Mouse (Mus musculus): ENCODE data around the gene Matk. TPM values are rescaled to one million over a fixed set of nuclear protein-coding genes. Genes with fewer than 3 reads are reported as not detected.

Gene Matk
- total and polyA plus RNA-seq, 2 experiments: 0.43 to 0.65 TPM

DNA sequence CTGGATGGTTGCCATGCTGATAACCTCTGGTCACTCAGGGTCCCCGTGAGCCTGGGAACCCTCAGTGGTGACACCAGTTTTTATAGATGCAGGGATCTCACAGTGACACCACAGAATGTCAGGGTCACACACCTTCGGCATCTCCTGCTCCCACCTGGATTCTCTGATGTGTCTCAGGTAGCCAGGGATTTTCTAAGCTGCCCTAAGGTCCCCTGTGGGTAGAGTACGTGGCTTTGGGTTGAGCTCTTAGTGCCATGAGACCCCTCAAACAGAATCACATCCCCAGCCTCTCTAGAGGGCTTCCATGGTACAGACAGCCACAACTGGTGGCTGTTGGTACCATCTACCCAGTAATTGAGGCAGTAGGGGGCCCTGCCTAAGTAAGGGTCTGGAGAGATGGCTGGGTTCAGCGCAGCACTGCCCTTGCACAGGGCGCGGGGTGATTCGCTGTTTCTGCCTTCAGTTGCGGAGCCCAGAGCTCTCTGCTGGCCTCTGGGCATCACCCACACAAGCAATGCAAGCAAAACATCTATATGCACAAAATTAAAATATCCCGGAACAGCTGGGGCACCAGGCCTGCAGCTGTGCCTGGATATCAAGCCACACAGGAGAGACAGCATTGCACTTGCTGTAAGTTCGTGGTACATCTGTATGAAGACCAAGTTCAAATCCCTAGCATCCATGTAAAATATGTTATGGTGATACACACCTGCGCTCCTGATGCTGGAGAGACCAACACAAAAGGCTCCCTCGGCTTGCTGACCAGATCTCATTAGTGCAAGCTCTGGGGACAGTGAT lies 16.1 kb upstream of the Matk start:
- Histone ChIP-seq H3K27ac (replicated peaks; ENCODE audit: insufficient read depth, low read depth, low read length) (no peak overlapping the region), H3K4me3 (ENCODE audit: insufficient read depth, low read depth, low read length) (no peak overlapping the region), H3K27me3 (ENCODE audit: control insufficient read depth, insufficient read depth, low read length) (0 out of 2 replicates have a peak, but pooled peaks cover 9% of the 10 kb centered on the region), H3K4me1 (ENCODE audit: control insufficient read depth, insufficient read depth, low read length) (peaks cover 13% of the 10 kb centered on the region), H3K36me3 (ENCODE audit: control insufficient read depth, insufficient read depth, low read length) (no peaks in the 10 kb centered on the region), H3K79me2 (ENCODE audit: control insufficient read depth, insufficient read depth, low read length) (no peaks in the 10 kb centered on the region), H3K9ac (ENCODE audit: low read depth, low read length) (no peak overlapping the region)
- DNase-seq (ENCODE audit: extremely low read depth, low read depth, low spot score): no peak
- 86% methylated on average over 12 of the region's 12 CpGs for WGBS
- TF ChIP-seq POLR2A (IDR thresholded peaks at IDR 0.05; ENCODE audit: extremely low read depth, insufficient read depth, low read length) (no peak), CTCF (IDR thresholded peaks at IDR 0.05; ENCODE audit: low read depth, low read length) (no peak)

DNA sequence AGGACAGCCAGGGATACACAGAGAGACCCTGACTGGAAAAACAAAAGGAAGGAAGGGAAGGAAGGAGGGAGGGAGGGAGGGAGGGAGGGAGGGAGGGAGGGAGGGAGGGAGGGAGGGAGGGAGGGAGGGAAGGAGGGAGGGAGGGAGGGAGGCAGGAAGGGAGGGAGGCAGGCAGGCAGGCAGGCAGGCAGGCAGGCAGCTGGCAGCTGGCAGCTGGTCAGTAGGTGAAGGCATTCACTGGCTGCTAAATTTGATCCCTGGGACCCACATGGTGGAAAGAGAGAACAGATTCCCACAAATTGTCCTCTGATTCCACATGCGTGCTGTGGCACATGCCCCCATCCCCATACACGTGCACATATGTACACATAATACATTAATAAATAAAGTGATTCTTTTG lies 14.1 kb upstream of the Matk start:
- no peak overlapping the region for H3K9ac ChIP-seq (ENCODE audit: low read depth, low read length)
- no peak for TF ChIP-seq CTCF (IDR thresholded peaks at IDR 0.05; ENCODE audit: low read depth, low read length)
- no peak for TF ChIP-seq POLR2A (IDR thresholded peaks at IDR 0.05; ENCODE audit: extremely low read depth, insufficient read depth, low read length)
- peaks cover 11% of the 10 kb centered on the region for H3K4me1 ChIP-seq (ENCODE audit: control insufficient read depth, insufficient read depth, low read length)
- no peaks in the 10 kb centered on the region for H3K79me2 ChIP-seq (ENCODE audit: control insufficient read depth, insufficient read depth, low read length)
- no peak overlapping the region for H3K27ac ChIP-seq (replicated peaks; ENCODE audit: insufficient read depth, low read depth, low read length)
- 98% methylated on average over 2 of the region's 2 CpGs for WGBS
- no peak for DNase-seq (ENCODE audit: extremely low read depth, low read depth, low spot score)
- H3K4me3 ChIP-seq (ENCODE audit: insufficient read depth, low read depth, low read length): no peak overlapping the region
- H3K27me3 ChIP-seq (ENCODE audit: control insufficient read depth, insufficient read depth, low read length): 0 out of 2 replicates have a peak, but pooled peaks cover 9% of the 10 kb centered on the region
- H3K36me3 ChIP-seq (ENCODE audit: control insufficient read depth, insufficient read depth, low read length): no peaks in the 10 kb centered on the region

DNA sequence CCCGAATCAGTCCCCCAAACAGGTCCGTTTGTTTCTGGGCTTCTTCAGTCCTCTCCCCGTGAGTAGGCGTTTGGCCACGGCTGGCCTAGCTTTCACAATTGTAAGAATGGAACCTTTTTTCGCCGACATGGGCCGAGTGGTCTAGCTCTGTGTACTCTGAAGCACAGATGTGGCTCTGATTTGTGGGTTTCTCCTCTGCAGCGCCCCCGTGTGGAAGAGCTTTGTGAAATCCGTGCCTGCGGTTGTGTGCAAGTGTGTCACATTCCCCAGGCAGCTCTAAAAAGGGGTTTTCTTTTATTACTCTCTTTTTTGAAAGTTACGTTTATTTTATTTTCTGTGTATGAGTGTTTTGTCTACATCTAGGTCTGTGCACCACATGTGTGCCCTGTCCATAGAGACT lies 11.9 kb upstream of the Matk start:
- Histone ChIP-seq H3K4me3 (ENCODE audit: insufficient read depth, low read depth, low read length) (no peak overlapping the region), H3K27me3 (ENCODE audit: control insufficient read depth, insufficient read depth, low read length) (0 out of 2 replicates have a peak, but pooled peaks cover 9% of the 10 kb centered on the region), H3K79me2 (ENCODE audit: control insufficient read depth, insufficient read depth, low read length) (no peaks in the 10 kb centered on the region), H3K36me3 (ENCODE audit: control insufficient read depth, insufficient read depth, low read length) (no peaks in the 10 kb centered on the region), H3K4me1 (ENCODE audit: control insufficient read depth, insufficient read depth, low read length) (no peaks in the 10 kb centered on the region), H3K27ac (replicated peaks; ENCODE audit: insufficient read depth, low read depth, low read length) (no peak overlapping the region), H3K9ac (ENCODE audit: low read depth, low read length) (no peak overlapping the region)
- peak; percentile 26 for DNase-seq (ENCODE audit: extremely low read depth, low read depth, low spot score)
- WGBS: 38% methylated on average over 13 of the region's 13 CpGs
- peak; percentile 78 for TF ChIP-seq CTCF (IDR thresholded peaks at IDR 0.05; ENCODE audit: low read depth, low read length)
- TF ChIP-seq POLR2A (IDR thresholded peaks at IDR 0.05; ENCODE audit: extremely low read depth, insufficient read depth, low read length): no peak

DNA sequence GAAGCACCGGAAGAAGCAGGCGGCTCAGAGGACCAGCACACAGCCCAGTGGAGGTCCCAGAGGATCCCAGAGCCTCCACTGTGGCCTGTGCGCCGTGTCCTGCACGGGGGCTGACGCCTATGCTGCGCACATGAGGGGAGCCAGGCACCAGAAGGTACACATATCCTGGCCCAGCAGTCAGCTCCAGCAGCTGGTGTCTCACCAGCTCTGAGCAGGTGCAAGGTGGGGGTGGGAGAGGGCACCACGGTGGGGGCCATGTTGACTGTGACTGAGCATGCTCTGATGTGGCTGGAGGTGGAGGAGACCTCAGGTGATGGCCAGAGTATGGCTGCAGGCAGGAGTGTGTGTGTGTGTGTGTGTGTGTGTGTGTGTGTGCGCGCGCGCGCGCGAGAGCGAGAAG lies 10.7 kb upstream of the Matk start:
- H3K27ac ChIP-seq (replicated peaks; ENCODE audit: insufficient read depth, low read depth, low read length): no peak overlapping the region
- H3K9ac ChIP-seq (ENCODE audit: low read depth, low read length): no peak overlapping the region
- H3K36me3 ChIP-seq (ENCODE audit: control insufficient read depth, insufficient read depth, low read length): no peaks in the 10 kb centered on the region
- no peak for TF ChIP-seq CTCF (IDR thresholded peaks at IDR 0.05; ENCODE audit: low read depth, low read length)
- no peak for TF ChIP-seq POLR2A (IDR thresholded peaks at IDR 0.05; ENCODE audit: extremely low read depth, insufficient read depth, low read length)
- no peaks in the 10 kb centered on the region for H3K79me2 ChIP-seq (ENCODE audit: control insufficient read depth, insufficient read depth, low read length)
- 87% methylated on average over 16 of the region's 16 CpGs for WGBS
- no peak overlapping the region for H3K4me3 ChIP-seq (ENCODE audit: insufficient read depth, low read depth, low read length)
- 0 out of 2 replicates have a peak, but pooled peaks cover 9% of the 10 kb centered on the region for H3K27me3 ChIP-seq (ENCODE audit: control insufficient read depth, insufficient read depth, low read length)
- DNase-seq (ENCODE audit: extremely low read depth, low read depth, low spot score): no peak
- H3K4me1 ChIP-seq (ENCODE audit: control insufficient read depth, insufficient read depth, low read length): no peaks in the 10 kb centered on the region

DNA sequence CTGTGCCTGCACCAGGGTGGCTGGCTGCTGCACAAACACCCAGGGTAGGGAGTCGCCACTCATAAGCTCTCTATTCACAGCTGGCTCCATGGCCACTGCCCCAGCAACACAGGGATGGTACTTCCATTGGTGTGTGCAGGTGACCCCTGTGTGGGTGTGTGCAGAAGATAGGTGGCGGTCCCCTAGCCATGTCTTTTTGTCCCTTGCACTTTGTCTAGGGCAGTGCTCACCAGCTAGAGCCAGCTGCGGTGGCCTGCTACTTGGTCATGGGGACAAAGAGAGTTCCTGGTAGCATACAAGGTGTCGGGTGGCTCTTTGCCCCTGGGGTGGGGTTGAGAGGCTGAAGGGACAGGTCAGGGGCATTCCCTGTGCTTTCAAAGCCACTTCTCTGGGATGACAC lies 8.6 kb upstream of the Matk start:
- no peak overlapping the region for H3K4me3 ChIP-seq (ENCODE audit: insufficient read depth, low read depth, low read length)
- no peak for DNase-seq (ENCODE audit: extremely low read depth, low read depth, low spot score)
- 0 out of 2 replicates have a peak, but pooled peaks cover 9% of the 10 kb centered on the region for H3K27me3 ChIP-seq (ENCODE audit: control insufficient read depth, insufficient read depth, low read length)
- WGBS: 86% methylated on average over 4 of the region's 4 CpGs
- H3K9ac ChIP-seq (ENCODE audit: low read depth, low read length): no peak overlapping the region
- H3K27ac ChIP-seq (replicated peaks; ENCODE audit: insufficient read depth, low read depth, low read length): no peak overlapping the region
- no peaks in the 10 kb centered on the region for H3K79me2 ChIP-seq (ENCODE audit: control insufficient read depth, insufficient read depth, low read length)
- no peaks in the 10 kb centered on the region for H3K36me3 ChIP-seq (ENCODE audit: control insufficient read depth, insufficient read depth, low read length)
- no peaks in the 10 kb centered on the region for H3K4me1 ChIP-seq (ENCODE audit: control insufficient read depth, insufficient read depth, low read length)
- no peak for TF ChIP-seq POLR2A (IDR thresholded peaks at IDR 0.05; ENCODE audit: extremely low read depth, insufficient read depth, low read length)
- TF ChIP-seq CTCF (IDR thresholded peaks at IDR 0.05; ENCODE audit: low read depth, low read length): no peak

DNA sequence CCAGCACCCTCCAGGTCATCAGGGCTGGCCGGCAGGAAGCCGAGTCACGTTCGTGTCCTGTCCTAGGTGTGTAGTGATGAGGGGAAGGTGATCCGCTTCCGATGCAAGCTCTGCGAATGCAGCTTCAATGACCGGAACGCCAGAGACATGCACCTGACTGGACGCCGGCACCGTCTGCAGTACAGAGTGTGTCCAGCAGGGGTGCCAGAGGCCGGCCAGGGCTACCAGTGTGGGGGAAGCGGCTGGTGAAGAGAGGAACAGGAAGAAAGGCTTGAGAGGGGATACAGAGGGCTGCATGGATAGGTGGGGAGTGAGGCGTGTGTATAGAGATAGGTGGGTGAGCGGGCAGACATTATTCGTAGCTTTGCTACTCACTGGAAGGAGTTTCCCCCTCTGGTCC lies 8.1 kb upstream of the Matk start:
- WGBS: 18% methylated on average over 17 of the region's 17 CpGs
- H3K4me3 ChIP-seq (ENCODE audit: insufficient read depth, low read depth, low read length): no peak overlapping the region
- H3K36me3 ChIP-seq (ENCODE audit: control insufficient read depth, insufficient read depth, low read length): no peaks in the 10 kb centered on the region
- H3K79me2 ChIP-seq (ENCODE audit: control insufficient read depth, insufficient read depth, low read length): no peaks in the 10 kb centered on the region
- H3K4me1 ChIP-seq (ENCODE audit: control insufficient read depth, insufficient read depth, low read length): no peaks in the 10 kb centered on the region
- no peak overlapping the region for H3K9ac ChIP-seq (ENCODE audit: low read depth, low read length)
- 0 out of 2 replicates have a peak, but pooled peaks cover 6% of the 10 kb centered on the region for H3K27me3 ChIP-seq (ENCODE audit: control insufficient read depth, insufficient read depth, low read length)
- DNase-seq (ENCODE audit: extremely low read depth, low read depth, low spot score): no peak
- TF ChIP-seq POLR2A (IDR thresholded peaks at IDR 0.05; ENCODE audit: extremely low read depth, insufficient read depth, low read length): no peak
- TF ChIP-seq CTCF (IDR thresholded peaks at IDR 0.05; ENCODE audit: low read depth, low read length): peak; percentile 93
- H3K27ac ChIP-seq (replicated peaks; ENCODE audit: insufficient read depth, low read depth, low read length): no peak overlapping the region
